In the genomic region with DNA sequence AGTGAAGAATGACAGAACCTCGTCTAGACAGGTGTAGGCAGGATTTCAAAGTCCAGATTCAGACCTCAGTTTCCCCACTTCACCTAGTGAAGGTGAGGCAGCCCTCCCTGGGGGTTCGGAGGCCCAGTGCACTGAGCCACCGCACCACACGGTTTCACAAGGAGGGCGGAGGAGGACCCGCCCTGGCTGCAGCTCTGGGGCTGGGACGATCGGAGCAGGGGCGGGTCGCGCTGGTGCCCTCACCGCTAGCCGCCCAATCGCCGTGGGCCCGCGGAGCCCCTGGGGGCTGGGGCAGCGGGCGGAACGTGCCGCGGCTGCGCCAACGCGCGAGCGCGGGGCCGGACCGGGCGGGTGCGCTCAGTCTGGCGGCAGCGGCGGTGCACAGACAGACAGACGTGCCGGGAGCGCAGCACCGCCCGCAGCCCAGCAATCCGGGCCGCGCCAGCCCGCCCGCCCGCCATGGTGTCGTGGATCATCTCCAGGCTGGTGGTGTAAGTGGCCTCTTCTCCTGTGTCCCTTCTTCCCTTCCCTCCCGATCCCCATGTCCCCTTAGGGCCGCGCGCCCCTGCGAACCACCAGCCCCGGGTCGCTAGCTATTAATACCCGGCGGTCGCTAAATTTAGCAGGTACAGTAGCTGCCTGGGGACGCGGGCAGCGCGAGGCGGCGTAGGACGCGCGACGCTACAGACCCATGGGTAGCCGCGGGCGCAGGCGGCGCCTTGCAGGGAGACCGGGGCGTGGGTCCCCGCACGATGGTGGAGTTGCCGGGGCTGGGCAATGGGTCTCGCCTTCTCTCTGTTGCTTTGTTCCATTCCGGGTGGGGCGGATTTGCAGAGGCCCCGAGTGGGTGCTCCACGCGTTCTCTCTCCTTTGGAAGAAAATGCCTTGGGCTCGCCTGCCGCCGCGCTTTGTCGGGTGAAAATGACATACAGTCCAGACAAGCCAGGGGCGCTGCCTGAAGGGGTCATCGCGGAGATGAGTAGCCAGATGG, we compare ENCODE assay signal across 8 mouse cellular contexts. TPM values are rescaled to one million over a fixed set of nuclear protein-coding genes. Genes with fewer than 3 reads are reported as not detected.
DNase-seq lines count a peak whose midpoint lies in the region; ATAC-seq and TF ChIP-seq lines count a peak whose summit lies in the region.

A gene (plus strand): TSS at position 51 of the 991 bp plus-strand sequence.

- peak; percentile 32; the same call in 1 of the 2 replicates for TF ChIP-seq CTCF in intestine, postnatal 0 days (IDR thresholded peaks at IDR 0.05; ENCODE audit: low read depth)
- peak; percentile 44 for TF ChIP-seq CTCF in midbrain, postnatal 0 days (IDR thresholded peaks at IDR 0.05)

- TF ChIP-seq POLR2A in limb, embryonic 14.5 days (IDR thresholded peaks at IDR 0.05; ENCODE audit: borderline replicate concordance, extremely low read depth, insufficient read depth, insufficient read length), result no peak

- H3K4me1 ChIP-seq in intestine, postnatal 0 days (replicated peaks; ENCODE audit: control insufficient read depth, insufficient read depth, low read length), result no peaks in the 10 kb centered on the region
- peaks cover 5% of the 10 kb centered on the region; the same call in 1 of the 2 replicates for H3K4me1 ChIP-seq in limb, embryonic 14.5 days (ENCODE audit: control insufficient read depth, insufficient read depth, low read length)
- H3K4me1 ChIP-seq in midbrain, postnatal 0 days (ENCODE audit: insufficient read depth, low read length), result peaks cover 6% of the 10 kb centered on the region; the same call in 1 of the 2 replicates

- ATAC-seq in granulocyte monocyte progenitor cell, adult 5-6 weeks (replicated peaks; ENCODE audit: poor library complexity, severe bottlenecking), result peak; percentile 92
- peak; percentile 58 for ATAC-seq in intestine, postnatal 0 days
- ATAC-seq in limb, embryonic 14.5 days (ENCODE audit: low FRiP score, low read depth), result peak; percentile 77
- peak; percentile 84 for ATAC-seq in midbrain, postnatal 0 days (ENCODE audit: low FRiP score)

- no peak within 1 kb of the TSS for H3K27ac ChIP-seq in intestine, postnatal 0 days (ENCODE audit: low read depth, low read length)
- no peak within 1 kb of the TSS for H3K27ac ChIP-seq in limb, embryonic 14.5 days (replicated peaks; ENCODE audit: low read depth, low read length)
- peak within 1 kb of the TSS; percentile 97 for H3K27ac ChIP-seq in midbrain, postnatal 0 days (ENCODE audit: low read depth, low read length)

- peak; percentile 60 for DNase-seq in ovary, adult 18-20 months (ENCODE audit: low spot score)
- DNase-seq in ovary, postnatal 10 days (ENCODE audit: low spot score), result no peak
- DNase-seq in embryo, embryonic 11.5 days (ENCODE audit: low read depth, low spot score), result peak; percentile 39
- peak; percentile 36 for DNase-seq in limb, embryonic 14.5 days (ENCODE audit: low spot score)
- DNase-seq in midbrain, postnatal 0 days (ENCODE audit: low spot score), result peak; percentile 79
- peak; percentile 57 for DNase-seq in thymus, postnatal 0 days (ENCODE audit: low spot score)

- no peaks in the 10 kb centered on the region for H3K27me3 ChIP-seq in intestine, postnatal 0 days (replicated peaks; ENCODE audit: control insufficient read depth, insufficient read depth, low read length)
- peaks cover 25% of the 10 kb centered on the region for H3K27me3 ChIP-seq in limb, embryonic 14.5 days (ENCODE audit: control insufficient read depth, insufficient read depth, low read length)
- H3K27me3 ChIP-seq in midbrain, postnatal 0 days (ENCODE audit: insufficient read depth, low read length), result no peaks in the 10 kb centered on the region

- peak within 1 kb of the TSS; percentile 56 for H3K4me3 ChIP-seq in intestine, postnatal 0 days (ENCODE audit: low read depth, low read length)
- peak within 1 kb of the TSS; percentile 59 for H3K4me3 ChIP-seq in limb, embryonic 14.5 days (replicated peaks; ENCODE audit: low read length)
- H3K4me3 ChIP-seq in midbrain, postnatal 0 days (ENCODE audit: low read depth, low read length), result peak within 1 kb of the TSS; percentile 60

- no peaks in the 10 kb centered on the region for H3K36me3 ChIP-seq in intestine, postnatal 0 days (ENCODE audit: control insufficient read depth, insufficient read depth)
- H3K36me3 ChIP-seq in limb, embryonic 14.5 days (ENCODE audit: control insufficient read depth, insufficient read depth, low read length), result no peaks in the 10 kb centered on the region
- peaks cover 2% of the 10 kb centered on the region; the same call in 1 of the 2 replicates for H3K36me3 ChIP-seq in midbrain, postnatal 0 days (ENCODE audit: insufficient read depth, low read length)

- H3K9ac ChIP-seq in intestine, postnatal 0 days (ENCODE audit: low read depth, low read length), result peak within 1 kb of the TSS; percentile 47
- H3K9ac ChIP-seq in limb, embryonic 14.5 days (ENCODE audit: low read depth, low read length, severe bottlenecking), result peak within 1 kb of the TSS; percentile 60
- peak within 1 kb of the TSS; percentile 95 for H3K9ac ChIP-seq in midbrain, postnatal 0 days (replicated peaks; ENCODE audit: low read length, poor library complexity, severe bottlenecking)

- H3K4me2 ChIP-seq in intestine, postnatal 0 days (replicated peaks; ENCODE audit: low read depth), result peak within 1 kb of the TSS; percentile 97
- peak within 1 kb of the TSS; percentile 94 for H3K4me2 ChIP-seq in limb, embryonic 14.5 days (replicated peaks; ENCODE audit: low read depth, low read length, severe bottlenecking)
- peak within 1 kb of the TSS; percentile 92 for H3K4me2 ChIP-seq in midbrain, postnatal 0 days (ENCODE audit: low read depth, low read length, poor library complexity, severe bottlenecking)

- no peaks in the 10 kb centered on the region for H3K9me3 ChIP-seq in intestine, postnatal 0 days (ENCODE audit: control insufficient read depth)
- H3K9me3 ChIP-seq in limb, embryonic 14.5 days (ENCODE audit: control insufficient read depth, low read length), result no peaks in the 10 kb centered on the region
- H3K9me3 ChIP-seq in midbrain, postnatal 0 days (ENCODE audit: low read length), result no peaks in the 10 kb centered on the region

- under 1% methylated on average over 81 of the region's 91 CpGs for WGBS in intestine, postnatal 0 days
- WGBS in limb, embryonic 14.5 days, result 3% methylated on average over 65 of the region's 91 CpGs
- WGBS in midbrain, postnatal 0 days, result 1% methylated on average over 75 of the region's 91 CpGs

RNA-seq across cellular contexts. Expression of the gene that starts here (rescaled TPM):
- total RNA-seq in granulocyte monocyte progenitor cell, adult 5-6 weeks (2014; fragmentation: Nextera tagmentation), result 2.4 and 2.6 TPM in 2 replicates
- total RNA-seq in granulocyte monocyte progenitor cell, adult 5-6 weeks (2017), result 0.60 and 2.0 TPM in 2 replicates
- polyA plus RNA-seq in intestine, postnatal 0 days (2015; fragmentation: Nextera tagmentation; extraction: Ambion mirVana), result 6.5 and 6.7 TPM in 2 replicates
- 14.9 and 15.6 TPM in 2 replicates for polyA plus RNA-seq in limb, embryonic 14.5 days (2012; rRNA removed)
- polyA plus RNA-seq in limb, embryonic 14.5 days (2014; fragmentation: Nextera tagmentation; extraction: Ambion mirVana), result 13.0 and 15.2 TPM in 2 replicates
- total RNA-seq in midbrain, postnatal 0 days (2014; rRNA removed), result 404 and 467 TPM in 2 replicates
- polyA plus RNA-seq in midbrain, postnatal 0 days (2015; fragmentation: Nextera tagmentation; extraction: Ambion mirVana), result 274 and 275 TPM in 2 replicates
- polyA plus RNA-seq in thymus, postnatal 0 days (2015; fragmentation: Nextera tagmentation; extraction: Ambion mirVana), result 2.2 and 2.4 TPM in 2 replicates

Comparison
In these comparisons a context has a peak if more than half of its experiments do, and no peak if none do; other contexts are left out.
1. RNA of the gene that starts here (total RNA-seq): 404 to 467 TPM in midbrain, postnatal 0 days; 0.60 to 2.6 TPM in granulocyte monocyte progenitor cell, adult 5-6 weeks; every median in the first group is over 100 times any median in the second.
2. RNA of the gene that starts here (polyA plus RNA-seq): 274 to 275 TPM in midbrain, postnatal 0 days; 13.0 to 15.6 TPM in limb, embryonic 14.5 days, 6.5 to 6.7 TPM in intestine, postnatal 0 days and 2.2 to 2.4 TPM in thymus, postnatal 0 days; every median in the first group is over 10 times any median in the second.
3. Peak in every context shown above with its lines, with median percentiles within 50 percentile points of each other: ATAC-seq, H3K4me2 ChIP-seq, H3K4me3 ChIP-seq and H3K9ac ChIP-seq.